Mouse (Mus musculus) limb, embryonic 10.5 days (tissue): Measurements from ENCODE around the gene Fbxl13. TPM values are rescaled to one million over a fixed set of nuclear protein-coding genes. Genes with fewer than 3 reads are reported as not detected.
"Not testable (repeated sequence)": the region's sequence is repeated elsewhere in the genome, so short reads cannot be mapped to it uniquely, and the experiment has no call there.

ENCODE experiments used
- DNase-seq: peaks from one replicate; pipeline ENCODE4 v3.0.0-alpha.2; 2017; ENCODE audit warnings: low spot score
- H3K27ac ChIP-seq: fragments of 300-500 bp; sonication (generic); 2 replicates; pipeline ENCODE4 v1.5.1; 2016; ENCODE audit warnings: mild to moderate bottlenecking
- H3K27me3 ChIP-seq: fragments of 300-500 bp; sonication (generic); 2 replicates; pipeline ENCODE4 v1.6.1; 2016; ENCODE audit warnings: low read depth, mild to moderate bottlenecking; ENCODE audit not compliant: poor library complexity, severe bottlenecking
- H3K36me3 ChIP-seq: fragments of 300-500 bp; sonication (generic); 2 replicates; pipeline ENCODE4 v1.6.1; 2016; ENCODE audit warnings: mild to moderate bottlenecking, moderate library complexity
- H3K4me1 ChIP-seq: fragments of 300-500 bp; sonication (generic); 2 replicates; pipeline ENCODE4 v1.6.1; 2016
- H3K4me3 ChIP-seq: fragments of 300-500 bp; sonication (generic); 2 replicates; pipeline ENCODE4 v1.5.1; 2016; ENCODE audit warnings: mild to moderate bottlenecking, moderate library complexity
- H3K9me3 ChIP-seq: fragments of 300-500 bp; sonication (generic); replicated peaks from 2 replicates; pipeline ENCODE4 v1.6.1; 2016; ENCODE audit warnings: mild to moderate bottlenecking
- WGBS: fragments of 180-500 bp; shearing (Covaris S2); methylation state at CpG from one replicate; pipeline ENCODE4 v1.1.7; 2016; 5-methylcytosine and 5-hydroxymethylcytosine counted together
- polyA plus RNA-seq: library from polyadenylated mRNA; unstranded; fragments of >200 nt; fragmentation: Nextera tagmentation; extraction: Ambion mirVana; gene quantifications from 2 replicates; pipeline ENCODE4 v1.2.1, GENCODE M21; 2016

Gene Fbxl13
- polyA plus RNA-seq, 1 experiment from 2014 or later, result 0.15 TPM

DNA sequence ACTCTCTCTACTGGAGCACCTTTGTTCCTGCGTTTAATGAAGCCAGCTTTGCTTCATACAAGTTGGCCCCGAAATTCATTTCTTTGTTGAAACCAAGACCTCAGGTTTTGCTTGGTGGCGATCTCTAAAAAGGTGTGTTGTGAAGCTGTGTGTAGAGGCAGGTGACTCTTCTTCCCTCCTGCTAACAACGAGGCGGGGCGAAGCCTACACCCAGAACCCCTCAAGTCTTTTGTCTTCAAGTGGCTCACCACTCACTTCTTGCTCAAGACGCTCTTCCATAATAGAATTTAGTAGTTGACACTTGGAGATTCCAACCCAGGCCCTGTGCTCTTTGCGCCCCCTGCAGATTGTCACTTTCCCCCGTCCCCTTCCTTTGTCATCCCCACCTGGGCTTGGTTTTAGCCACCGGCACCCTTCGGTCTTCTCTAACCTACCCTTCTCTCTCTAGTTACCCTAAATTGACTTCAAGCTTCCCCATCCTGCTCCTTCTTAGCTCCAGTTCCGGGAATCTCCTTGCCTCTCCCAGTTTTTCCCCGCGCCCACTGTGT lies 469 bp downstream of the Fbxl13 start:
- Histone ChIP-seq H3K4me1 (peaks cover 17% of the 10 kb centered on the region), H3K27me3 (no peaks in the 10 kb centered on the region), H3K27ac (peak overlapping the region; percentile 92), H3K4me3 (peak overlapping the region; percentile 85), H3K9me3 (no peaks in the 10 kb centered on the region), H3K36me3 (peaks cover 23% of the 10 kb centered on the region)
- WGBS, result 13% methylated on average over 14 of the region's 14 CpGs
- DNase-seq, result no peak

DNA sequence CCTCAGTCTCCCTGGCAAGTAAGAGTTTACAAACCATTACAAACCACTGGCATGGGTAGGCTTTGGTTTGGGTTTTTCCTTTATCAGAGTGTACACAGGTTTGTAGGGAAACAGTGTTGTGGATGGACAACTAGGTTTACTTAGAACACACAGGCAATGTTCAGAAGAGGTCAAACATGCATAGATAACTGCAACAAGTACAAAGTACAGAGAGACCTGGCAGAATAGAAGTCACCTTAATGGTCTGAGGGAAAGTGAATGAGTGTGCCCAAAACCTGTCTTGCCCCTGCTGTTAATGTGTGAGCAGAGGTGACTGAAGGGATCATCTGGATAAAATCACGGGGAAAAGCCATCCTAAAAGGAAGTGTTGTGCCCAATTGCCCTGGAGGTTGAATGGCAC lies 1.8 kb downstream of the Fbxl13 start:
- 24% methylated on average over 1 of the region's 1 CpGs for WGBS
- no peaks in the 10 kb centered on the region for H3K9me3 ChIP-seq
- H3K4me3 ChIP-seq, result no peak overlapping the region
- DNase-seq, result no peak
- no peak overlapping the region for H3K27ac ChIP-seq
- H3K36me3 ChIP-seq, result peaks cover 9% of the 10 kb centered on the region
- H3K27me3 ChIP-seq, result no peaks in the 10 kb centered on the region
- H3K4me1 ChIP-seq, result peaks cover 17% of the 10 kb centered on the region

DNA sequence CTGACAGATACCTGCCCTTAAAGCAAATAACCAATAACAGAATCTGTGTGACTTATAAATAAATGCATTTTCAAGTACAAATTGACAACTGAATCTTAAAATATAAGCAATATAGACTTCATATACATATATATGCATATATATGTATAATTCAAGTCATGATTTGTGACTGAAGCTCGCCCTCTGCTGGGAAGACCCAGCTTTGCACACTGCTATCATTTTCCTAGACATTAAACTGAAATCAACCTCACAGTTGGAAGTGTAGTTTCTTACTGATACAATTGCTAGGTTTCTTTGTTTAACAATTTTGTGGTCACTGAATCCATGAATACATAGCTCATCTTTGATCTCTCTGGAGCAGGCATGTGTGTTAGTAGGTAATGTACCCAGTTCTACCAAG lies 4.5 kb downstream of the Fbxl13 start:
- 3% methylated on average over 1 of the region's 1 CpGs for WGBS
- peak; percentile 56 for DNase-seq
- Histone ChIP-seq H3K27ac (no peak overlapping the region), H3K9me3 (no peaks in the 10 kb centered on the region), H3K36me3 (no peaks in the 10 kb centered on the region), H3K4me1 (peaks cover 7% of the 10 kb centered on the region), H3K27me3 (no peaks in the 10 kb centered on the region), H3K4me3 (no peak overlapping the region)

DNA sequence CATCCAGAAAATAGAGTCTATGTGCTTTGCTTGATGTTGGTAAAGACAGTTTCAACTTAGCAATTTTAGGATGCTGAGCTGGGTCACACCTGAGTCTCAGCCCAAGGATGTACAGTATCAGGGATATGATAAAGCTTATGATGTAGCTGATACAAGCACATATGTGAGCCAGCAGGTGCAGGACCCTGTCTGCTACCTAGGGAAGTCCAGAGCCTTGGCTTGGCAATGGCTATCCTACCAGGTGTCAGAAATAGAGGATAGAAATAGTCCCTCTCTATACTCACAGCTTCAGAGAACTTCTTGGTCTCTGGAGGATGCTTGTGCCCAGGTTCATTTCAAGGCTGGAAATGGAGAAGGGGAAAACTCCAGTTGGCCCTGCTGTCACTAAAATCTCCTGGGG lies 19.5 kb downstream of the Fbxl13 start:
- H3K27me3 ChIP-seq, result no peaks in the 10 kb centered on the region
- no peak for DNase-seq
- no peaks in the 10 kb centered on the region for H3K36me3 ChIP-seq
- no peak overlapping the region for H3K27ac ChIP-seq
- H3K4me3 ChIP-seq, result no peak overlapping the region
- no peaks in the 10 kb centered on the region for H3K9me3 ChIP-seq
- no peaks in the 10 kb centered on the region for H3K4me1 ChIP-seq

DNA sequence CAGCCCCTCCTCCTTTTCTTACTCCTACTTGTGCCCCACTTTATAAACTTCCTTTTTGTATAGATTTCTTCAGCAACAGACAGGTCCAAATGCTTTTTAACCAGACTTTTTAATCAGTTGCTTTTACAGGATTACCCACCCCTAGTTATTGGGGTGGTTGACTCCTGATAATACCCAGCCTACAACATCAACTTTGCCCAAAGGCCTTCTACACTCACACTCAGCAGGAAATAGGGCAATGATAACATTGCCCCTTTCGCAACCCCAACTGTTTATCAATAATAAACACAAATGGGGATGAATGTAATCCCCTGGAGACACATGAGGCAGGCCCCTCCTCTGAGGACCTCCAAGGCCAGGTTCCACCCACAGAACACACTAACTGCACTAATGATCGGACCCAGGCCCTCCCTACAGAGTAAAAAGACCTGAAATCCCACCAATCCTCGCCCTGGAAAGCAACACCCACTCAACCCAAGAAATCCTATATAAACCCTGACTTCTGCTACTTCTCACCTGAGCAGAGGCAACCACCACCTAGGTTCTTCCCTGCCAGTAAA lies 28.9 kb downstream of the Fbxl13 start:
- Histone ChIP-seq H3K27ac (no peak overlapping the region), H3K4me3 (no peak overlapping the region), H3K36me3 (no peaks in the 10 kb centered on the region), H3K27me3 (no peaks in the 10 kb centered on the region), H3K4me1 (no peaks in the 10 kb centered on the region), H3K9me3 (no peaks in the 10 kb centered on the region)
- 76% methylated on average over 3 of the region's 3 CpGs for WGBS
- DNase-seq, result no peak

DNA sequence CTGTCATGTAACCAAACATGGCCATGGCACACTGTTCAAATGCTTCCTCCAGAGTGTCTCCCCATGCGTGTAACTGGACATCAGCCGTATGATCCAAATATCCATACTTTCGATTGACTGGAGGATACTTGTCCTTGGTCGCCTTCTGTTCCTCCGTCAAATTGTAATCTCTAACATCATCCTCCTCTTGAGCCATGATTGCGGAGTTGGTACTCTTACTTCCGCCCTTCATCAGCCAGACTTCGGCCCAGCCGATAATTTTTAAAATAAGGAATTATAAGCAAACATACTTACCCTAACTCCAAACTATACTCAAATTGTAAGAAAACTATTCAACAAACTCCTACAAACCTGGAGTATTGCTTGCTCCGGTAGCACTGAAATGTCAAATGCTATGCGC lies 31.1 kb downstream of the Fbxl13 start:
- not testable (repeated sequence) for H3K4me3 ChIP-seq, H3K27ac ChIP-seq, DNase-seq, H3K4me1 ChIP-seq, H3K27me3 ChIP-seq, H3K36me3 ChIP-seq, H3K9me3 ChIP-seq
- WGBS, result 96% methylated on average over 11 of the region's 11 CpGs

DNA sequence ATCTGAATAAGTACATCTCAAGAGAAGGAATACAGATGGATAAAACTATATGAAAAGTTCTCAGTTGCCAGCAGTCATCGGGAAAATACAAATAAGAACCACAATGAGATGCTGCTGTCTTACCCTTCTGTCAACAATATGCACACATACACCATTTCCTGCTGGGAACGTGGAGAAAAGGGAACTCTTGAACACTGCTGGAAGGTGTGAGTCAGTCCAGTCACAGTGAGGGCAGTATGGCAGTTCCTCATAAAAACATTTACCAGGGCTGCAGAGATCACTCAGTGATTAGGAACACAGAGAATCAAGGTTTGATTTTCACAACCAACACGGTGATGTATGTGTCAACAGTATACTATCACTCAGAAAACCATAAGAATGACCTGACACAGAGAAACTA lies 34.4 kb downstream of the Fbxl13 start:
- H3K27me3 ChIP-seq, result no peaks in the 10 kb centered on the region
- no peak overlapping the region for H3K4me3 ChIP-seq
- no peaks in the 10 kb centered on the region for H3K4me1 ChIP-seq
- no peaks in the 10 kb centered on the region for H3K36me3 ChIP-seq
- H3K27ac ChIP-seq, result no peak overlapping the region
- WGBS, result 80% methylated on average over 3 of the region's 3 CpGs
- no peak for DNase-seq
- no peaks in the 10 kb centered on the region for H3K9me3 ChIP-seq

DNA sequence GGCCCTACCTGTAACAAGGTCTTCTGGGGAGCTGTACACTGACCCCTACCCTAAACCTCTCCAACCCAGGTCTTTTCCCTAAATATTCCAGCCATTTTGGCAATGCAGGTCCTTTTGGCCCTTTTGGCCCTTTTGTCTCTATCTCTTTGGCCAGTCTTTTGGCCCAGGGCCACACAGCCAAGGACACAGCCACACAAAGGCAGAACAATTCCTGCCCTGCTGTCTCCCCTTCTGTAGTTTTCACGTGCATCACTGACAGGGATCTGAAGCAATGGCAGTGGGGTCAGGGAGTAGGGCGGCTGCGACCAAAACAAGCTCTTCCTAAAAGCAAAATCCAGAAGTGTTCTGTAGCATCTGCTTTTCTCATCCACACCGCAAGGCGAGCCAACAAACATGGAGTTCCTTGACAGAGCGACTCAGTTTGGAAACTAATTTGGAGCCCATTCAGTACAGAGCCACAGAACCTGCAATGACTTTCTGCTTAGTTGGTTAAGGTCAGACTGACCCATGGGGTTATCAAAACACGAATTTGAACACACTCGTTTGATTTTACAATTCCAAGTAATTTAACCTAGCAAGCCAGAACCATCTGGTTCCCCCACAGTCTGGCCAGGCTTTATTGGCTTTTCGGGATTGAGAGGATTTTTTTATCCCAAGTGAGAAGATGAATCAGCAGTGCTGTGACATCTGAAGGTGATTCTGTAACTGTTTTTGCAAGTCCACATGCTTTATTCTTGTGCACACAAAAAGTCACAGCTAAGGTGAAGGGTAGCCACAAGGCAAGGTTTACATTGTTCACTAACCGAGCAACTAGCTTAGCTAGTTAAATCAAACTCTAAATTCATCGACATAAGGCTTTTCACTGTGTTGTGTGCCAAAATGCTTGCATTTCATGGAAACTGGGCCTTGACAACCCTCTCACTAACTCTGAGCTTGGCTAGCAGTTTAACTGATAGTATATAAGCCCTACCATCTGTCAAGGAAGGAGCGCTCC lies 36.8 kb downstream of the Fbxl13 start:
- WGBS, result 74% methylated on average over 12 of the region's 12 CpGs
- no peak overlapping the region for H3K27ac ChIP-seq

DNA sequence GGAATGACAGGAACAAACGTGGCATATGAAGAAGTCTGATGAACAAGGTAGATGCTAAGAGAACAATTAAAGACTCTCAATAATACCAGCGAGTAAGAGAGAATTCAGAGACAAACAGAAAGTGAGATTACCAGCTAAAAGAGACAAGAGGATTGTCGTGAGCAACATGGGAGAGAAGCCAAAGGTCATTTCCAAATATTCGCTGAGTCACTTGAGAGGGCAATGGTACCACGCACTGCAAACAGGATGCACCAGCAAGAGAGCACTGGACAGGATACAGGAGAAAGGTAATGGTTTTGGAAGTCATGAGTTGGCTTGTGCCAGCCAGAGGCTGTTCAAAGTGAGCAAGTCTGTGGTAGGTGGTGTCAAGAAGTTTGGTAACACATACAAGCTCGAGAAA lies 39.5 kb downstream of the Fbxl13 start:
- H3K4me1 ChIP-seq, result no peaks in the 10 kb centered on the region
- H3K27ac ChIP-seq, result no peak overlapping the region
- no peaks in the 10 kb centered on the region for H3K27me3 ChIP-seq
- DNase-seq, result no peak
- no peak overlapping the region for H3K4me3 ChIP-seq
- no peaks in the 10 kb centered on the region for H3K9me3 ChIP-seq
- 83% methylated on average over 6 of the region's 6 CpGs for WGBS
- no peaks in the 10 kb centered on the region for H3K36me3 ChIP-seq

More for the DNA sequence above, 36.8 kb downstream of the Fbxl13 start:
- Histone ChIP-seq H3K4me3 (no peak overlapping the region), H3K4me1 (no peaks in the 10 kb centered on the region), H3K36me3 (no peaks in the 10 kb centered on the region), H3K27me3 (no peaks in the 10 kb centered on the region), H3K9me3 (no peaks in the 10 kb centered on the region)
- DNase-seq, result no peak

DNA sequence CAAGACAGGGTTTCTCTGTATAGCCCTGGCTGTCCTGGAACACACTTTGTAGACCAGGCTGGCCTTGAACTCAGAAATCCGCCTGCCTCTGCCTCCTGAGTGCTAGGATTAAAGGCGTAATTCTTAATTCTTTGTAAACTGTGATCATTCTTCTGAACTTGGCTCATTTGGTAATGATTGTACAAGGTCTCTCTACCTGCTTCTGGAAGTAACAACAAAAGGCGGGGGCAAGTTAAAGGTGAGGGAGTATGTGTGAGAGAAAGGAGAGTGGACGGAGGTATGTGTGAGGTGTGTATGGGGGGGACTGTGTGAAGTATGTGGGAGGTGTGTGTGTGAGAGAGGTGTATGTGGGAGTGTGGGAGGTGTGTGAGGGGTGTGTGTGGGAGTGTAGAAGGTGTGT lies 45.5 kb downstream of the Fbxl13 start:
- Histone ChIP-seq H3K4me1 (no peaks in the 10 kb centered on the region), H3K36me3 (no peaks in the 10 kb centered on the region), H3K4me3 (no peak overlapping the region), H3K27me3 (no peaks in the 10 kb centered on the region), H3K9me3 (no peaks in the 10 kb centered on the region), H3K27ac (no peak overlapping the region)
- DNase-seq, result no peak
- 92% methylated on average over 4 of the region's 4 CpGs for WGBS

DNA sequence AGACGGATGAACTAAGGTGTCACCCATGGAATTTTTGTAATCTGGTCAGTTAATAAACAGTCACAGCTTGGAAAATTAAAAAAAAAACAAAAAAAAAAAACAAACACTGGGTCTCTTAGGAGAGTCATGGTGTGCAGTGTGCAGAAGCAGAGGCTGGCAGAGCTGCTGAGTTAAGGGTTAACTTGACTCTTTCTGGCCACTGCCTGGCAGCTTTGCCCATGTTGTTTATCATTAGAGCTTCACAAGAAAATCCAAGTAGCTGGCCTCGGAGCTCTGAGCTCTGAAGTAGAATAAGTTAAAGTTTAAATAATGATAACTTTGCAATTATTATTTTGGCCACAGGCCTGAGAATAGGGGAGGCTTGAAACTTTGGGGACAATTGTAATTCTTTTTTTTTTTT lies 45.9 kb downstream of the Fbxl13 start:
- not testable (repeated sequence) for H3K4me1 ChIP-seq, H3K27ac ChIP-seq, H3K27me3 ChIP-seq, DNase-seq, H3K4me3 ChIP-seq, H3K36me3 ChIP-seq, H3K9me3 ChIP-seq
- WGBS, result 77% methylated on average over 2 of the region's 2 CpGs

DNA sequence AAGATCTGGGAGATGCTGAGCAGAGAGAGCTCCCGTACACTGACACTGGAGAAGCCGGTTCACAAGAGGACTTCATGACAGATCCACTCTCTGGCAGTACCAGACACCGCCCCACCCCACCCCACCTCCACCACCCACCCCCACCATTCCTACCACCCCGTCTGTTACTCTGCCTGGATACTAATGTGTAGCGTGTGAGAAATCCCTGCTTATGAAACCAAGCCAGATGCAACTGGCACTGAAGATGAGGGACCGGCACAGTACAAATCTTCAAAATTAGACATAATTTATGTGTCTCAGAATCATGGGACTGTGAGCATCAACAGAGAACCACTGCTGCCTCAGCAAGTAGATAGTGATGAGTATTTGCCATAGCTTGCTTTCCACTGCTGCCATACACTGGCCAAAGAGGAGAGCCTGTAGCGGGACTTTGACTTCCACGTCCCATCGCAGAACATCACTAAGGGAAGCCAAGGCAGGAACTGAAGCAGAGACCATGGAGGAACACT lies 52.2 kb downstream of the Fbxl13 start:
- H3K4me3 ChIP-seq, result no peak overlapping the region
- H3K36me3 ChIP-seq, result no peaks in the 10 kb centered on the region
- no peaks in the 10 kb centered on the region for H3K27me3 ChIP-seq
- no peak for DNase-seq
- H3K9me3 ChIP-seq, result no peaks in the 10 kb centered on the region
- 94% methylated on average over 9 of the region's 9 CpGs for WGBS
- H3K27ac ChIP-seq, result no peak overlapping the region
- peaks cover 2% of the 10 kb centered on the region; the same call in 1 of the 2 replicates for H3K4me1 ChIP-seq

DNA sequence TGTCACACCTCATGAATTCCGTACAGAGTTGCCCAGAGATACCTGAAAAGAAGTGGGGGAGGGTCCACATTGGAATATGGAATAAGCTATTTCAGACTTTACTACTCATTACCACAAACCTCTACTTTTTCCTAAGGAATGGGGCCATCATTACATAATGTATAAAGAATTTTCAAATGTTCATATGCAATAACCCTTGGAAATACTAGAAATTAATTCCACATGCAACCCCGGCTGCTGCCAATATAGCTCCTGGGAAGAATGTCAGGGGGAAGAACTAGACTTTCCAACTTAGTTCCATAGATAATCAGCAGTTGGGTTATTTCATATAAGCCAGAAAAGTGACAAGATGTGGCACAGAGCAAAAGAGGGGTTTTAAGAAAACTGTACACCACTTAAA lies 53.3 kb downstream of the Fbxl13 start:
- Histone ChIP-seq H3K36me3 (no peaks in the 10 kb centered on the region), H3K9me3 (no peaks in the 10 kb centered on the region), H3K4me3 (no peak overlapping the region), H3K27me3 (no peaks in the 10 kb centered on the region), H3K27ac (no peak overlapping the region), H3K4me1 (peaks cover 4% of the 10 kb centered on the region; the same call in 1 of the 2 replicates)
- WGBS, result 90% methylated on average over 2 of the region's 2 CpGs
- DNase-seq, result no peak
